Mouse (Mus musculus) stomach, embryonic 16.5 days (tissue): Measurements from ENCODE around the gene Akap7. TPM values are rescaled to one million over a fixed set of nuclear protein-coding genes. Genes with fewer than 3 reads are reported as not detected.

Experiments used
- ATAC-seq: fragments of 200-750 bp; cut with Nextera tagmentation; 2 replicates; pipeline ENCODE4 v1.8.0; 2017; ENCODE audit warnings: moderate number of reproducible peaks, moderate TSS enrichment; ENCODE audit not compliant: insufficient read depth, low FRiP score
- H3K27ac ChIP-seq: fragments of 300-500 bp; sonication (generic); 2 replicates; pipeline ENCODE4 v1.5.1; 2014; ENCODE audit warnings: low read length
- H3K27me3 ChIP-seq: fragments of 300-500 bp; sonication (generic); 2 replicates; pipeline ENCODE4 v1.6.1; 2014; ENCODE audit warnings: low read length, control low read depth, mixed read lengths; ENCODE audit not compliant: control insufficient read depth, insufficient read depth
- H3K36me3 ChIP-seq: fragments of 300-500 bp; sonication (generic); 2 replicates; pipeline ENCODE4 v1.6.1; 2014; ENCODE audit warnings: low read length; ENCODE audit not compliant: control insufficient read depth, insufficient read depth
- H3K4me1 ChIP-seq: fragments of 300-500 bp; sonication (generic); 2 replicates; pipeline ENCODE4 v1.6.1; 2014; ENCODE audit warnings: low read length, control low read depth, mixed read lengths; ENCODE audit not compliant: control insufficient read depth, insufficient read depth
- H3K4me2 ChIP-seq: fragments of 300-500 bp; sonication (generic); 2 replicates; pipeline ENCODE4 v1.6.1; 2014; ENCODE audit warnings: low read depth, low read length, mixed read lengths
- H3K4me3 ChIP-seq: fragments of 300-500 bp; sonication (generic); replicated peaks from 2 replicates; pipeline ENCODE4 v1.5.1; 2014; ENCODE audit warnings: mild to moderate bottlenecking, low read length
- H3K9ac ChIP-seq: fragments of 300-500 bp; sonication (generic); 2 replicates; pipeline ENCODE4 v1.6.1; 2014; ENCODE audit warnings: low read length
- H3K9me3 ChIP-seq: fragments of 300-500 bp; sonication (generic); replicated peaks from 2 replicates; pipeline ENCODE4 v1.6.1; 2016; ENCODE audit warnings: low read length, control low read depth; ENCODE audit not compliant: control insufficient read depth
- WGBS: fragments of 180-500 bp; shearing (Covaris S2); extraction: QIAGEN DNeasy Blood & Tissue Kit; methylation state at CpG from one replicate; pipeline ENCODE4 v1.1.7; 2014; 5-methylcytosine and 5-hydroxymethylcytosine counted together
- polyA plus RNA-seq: library from polyadenylated mRNA; unstranded; fragments of >200 nt; fragmentation: Nextera tagmentation; extraction: Ambion mirVana; gene quantifications from 2 replicates; pipeline ENCODE4 v1.2.1, GENCODE M21; 2015

Gene Akap7
- polyA plus RNA-seq, 1 experiment from 2014 or later: 15.3 TPM

- no peak overlapping the region for H3K4me2 ChIP-seq
- no peak overlapping the region for H3K9ac ChIP-seq
- no peaks in the 10 kb centered on the region for H3K9me3 ChIP-seq
- H3K4me3 ChIP-seq: no peak overlapping the region
- no peak for ATAC-seq
- 87% methylated on average over 15 of the region's 15 CpGs for WGBS
- H3K36me3 ChIP-seq: no peaks in the 10 kb centered on the region
- H3K27ac ChIP-seq: no peak overlapping the region
- H3K27me3 ChIP-seq: no peaks in the 10 kb centered on the region
- H3K4me1 ChIP-seq: 0 out of 2 replicates have a peak, but pooled peaks cover 5% of the 10 kb centered on the region
Measured at GRCm38 (mm10) chr10:25219901-25220495, 87.7 kb downstream of the Akap7 start.

- Histone ChIP-seq H3K27ac (no peak overlapping the region), H3K27me3 (no peaks in the 10 kb centered on the region), H3K4me2 (no peak overlapping the region), H3K4me3 (no peak overlapping the region), H3K9ac (no peak overlapping the region), H3K4me1 (0 out of 2 replicates have a peak, but pooled peaks cover under 1% of the 10 kb centered on the region), H3K9me3 (no peaks in the 10 kb centered on the region), H3K36me3 (no peaks in the 10 kb centered on the region)
- WGBS: 29% methylated on average over 7 of the region's 7 CpGs
- no peak for ATAC-seq
Measured at GRCm38 (mm10) chr10:25219220-25219628, 88.4 kb downstream of the Akap7 start.

- ATAC-seq: no peak
- no peaks in the 10 kb centered on the region for H3K4me1 ChIP-seq
- H3K27ac ChIP-seq: no peak overlapping the region
- 74% methylated on average over 7 of the region's 7 CpGs for WGBS
- no peaks in the 10 kb centered on the region for H3K36me3 ChIP-seq
- H3K4me2 ChIP-seq: no peak overlapping the region
- H3K4me3 ChIP-seq: no peak overlapping the region
- no peaks in the 10 kb centered on the region for H3K9me3 ChIP-seq
- H3K9ac ChIP-seq: no peak overlapping the region
- H3K27me3 ChIP-seq: no peaks in the 10 kb centered on the region
Measured at GRCm38 (mm10) chr10:25218746-25219145, 88.9 kb downstream of the Akap7 start.

DNA sequence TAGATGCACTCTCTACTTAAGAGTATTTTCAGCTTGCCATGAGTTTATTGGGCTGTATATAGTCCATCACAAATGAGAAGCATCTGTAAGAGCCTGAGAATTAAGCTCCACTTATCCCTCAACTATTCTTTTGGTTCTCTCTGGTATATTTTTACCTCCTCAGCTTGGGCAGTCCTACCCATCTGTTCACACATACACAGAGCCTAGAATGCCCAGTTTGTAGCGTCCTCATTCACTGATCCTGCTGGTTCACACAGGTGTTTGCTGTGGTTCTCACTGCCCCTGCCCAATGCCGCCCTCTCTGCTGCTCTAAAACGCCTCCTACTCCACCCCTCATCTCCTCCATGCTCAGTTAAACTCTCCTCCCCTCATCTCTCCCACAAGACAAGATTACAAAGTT, 91.7 kb downstream of the Akap7 start:
- H3K4me2 ChIP-seq: no peak overlapping the region
- H3K27ac ChIP-seq: no peak overlapping the region
- H3K27me3 ChIP-seq: no peaks in the 10 kb centered on the region
- H3K36me3 ChIP-seq: no peaks in the 10 kb centered on the region
- ATAC-seq: no peak
- H3K4me3 ChIP-seq: no peak overlapping the region
- H3K9ac ChIP-seq: no peak overlapping the region
- no peaks in the 10 kb centered on the region for H3K9me3 ChIP-seq
- no peaks in the 10 kb centered on the region for H3K4me1 ChIP-seq
- WGBS: 85% methylated on average over 3 of the region's 3 CpGs

GRCm38 (mm10) chr10:25213716-25214115, 94.0 kb downstream of the Akap7 start:
- Histone ChIP-seq H3K9me3 (no peaks in the 10 kb centered on the region), H3K27ac (no peak overlapping the region), H3K36me3 (no peaks in the 10 kb centered on the region), H3K9ac (no peak overlapping the region), H3K4me2 (no peak overlapping the region), H3K4me1 (no peaks in the 10 kb centered on the region), H3K27me3 (no peaks in the 10 kb centered on the region), H3K4me3 (no peak overlapping the region)
- no peak for ATAC-seq
- 57% methylated on average over 4 of the region's 4 CpGs for WGBS

- Histone ChIP-seq H3K9ac (no peak overlapping the region), H3K4me1 (no peaks in the 10 kb centered on the region), H3K27ac (no peak overlapping the region), H3K4me3 (no peak overlapping the region), H3K4me2 (no peak overlapping the region), H3K36me3 (no peaks in the 10 kb centered on the region), H3K9me3 (no peaks in the 10 kb centered on the region), H3K27me3 (no peaks in the 10 kb centered on the region)
- ATAC-seq: no peak
- WGBS: 65% methylated on average over 7 of the region's 7 CpGs
Measured at GRCm38 (mm10) chr10:25208619-25209018, 99.1 kb downstream of the Akap7 start.

- no peaks in the 10 kb centered on the region for H3K9me3 ChIP-seq
- ATAC-seq: no peak
- 55% methylated on average over 6 of the region's 6 CpGs for whole genome bisulfite sequencing
- no peak overlapping the region for H3K9ac ChIP-seq
- H3K4me1 ChIP-seq: no peaks in the 10 kb centered on the region
- H3K4me2 ChIP-seq: no peak overlapping the region
- no peak overlapping the region for H3K27ac ChIP-seq
- no peaks in the 10 kb centered on the region for H3K36me3 ChIP-seq
- H3K27me3 ChIP-seq: no peaks in the 10 kb centered on the region
- no peak overlapping the region for H3K4me3 ChIP-seq
Measured at GRCm38 (mm10) chr10:25207866-25208265, 99.8 kb downstream of the Akap7 start.

DNA sequence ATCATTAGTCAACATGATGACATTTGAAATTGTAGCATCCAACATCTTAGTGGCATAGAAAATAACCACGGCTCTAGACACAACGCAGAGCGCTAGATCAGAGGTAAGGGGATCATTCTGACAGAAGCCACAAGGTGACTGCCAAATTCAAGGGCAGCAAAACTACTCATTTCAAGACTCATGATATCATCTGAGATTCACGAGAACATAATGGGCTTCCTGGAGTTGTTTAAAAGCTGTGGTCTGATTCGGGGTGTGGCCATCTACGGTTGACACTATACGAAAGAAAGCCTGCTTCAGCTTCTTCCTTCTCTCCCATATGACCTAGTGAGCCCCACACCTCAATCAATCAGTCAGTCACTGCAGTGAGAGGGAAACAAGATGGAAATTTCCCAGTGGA, 107.0 kb downstream of the Akap7 start:
- H3K4me2 ChIP-seq: peak overlapping the region; percentile 86
- no peaks in the 10 kb centered on the region for H3K36me3 ChIP-seq
- H3K27me3 ChIP-seq: no peaks in the 10 kb centered on the region
- H3K4me3 ChIP-seq: no peak overlapping the region; the same call in 1 of the 2 replicates
- H3K4me1 ChIP-seq: peaks cover 4% of the 10 kb centered on the region; the same call in 1 of the 2 replicates
- WGBS: 73% methylated on average over 7 of the region's 7 CpGs
- no peaks in the 10 kb centered on the region for H3K9me3 ChIP-seq
- no peak for ATAC-seq
- H3K27ac ChIP-seq: no peak overlapping the region
- H3K9ac ChIP-seq: no peak overlapping the region

DNA sequence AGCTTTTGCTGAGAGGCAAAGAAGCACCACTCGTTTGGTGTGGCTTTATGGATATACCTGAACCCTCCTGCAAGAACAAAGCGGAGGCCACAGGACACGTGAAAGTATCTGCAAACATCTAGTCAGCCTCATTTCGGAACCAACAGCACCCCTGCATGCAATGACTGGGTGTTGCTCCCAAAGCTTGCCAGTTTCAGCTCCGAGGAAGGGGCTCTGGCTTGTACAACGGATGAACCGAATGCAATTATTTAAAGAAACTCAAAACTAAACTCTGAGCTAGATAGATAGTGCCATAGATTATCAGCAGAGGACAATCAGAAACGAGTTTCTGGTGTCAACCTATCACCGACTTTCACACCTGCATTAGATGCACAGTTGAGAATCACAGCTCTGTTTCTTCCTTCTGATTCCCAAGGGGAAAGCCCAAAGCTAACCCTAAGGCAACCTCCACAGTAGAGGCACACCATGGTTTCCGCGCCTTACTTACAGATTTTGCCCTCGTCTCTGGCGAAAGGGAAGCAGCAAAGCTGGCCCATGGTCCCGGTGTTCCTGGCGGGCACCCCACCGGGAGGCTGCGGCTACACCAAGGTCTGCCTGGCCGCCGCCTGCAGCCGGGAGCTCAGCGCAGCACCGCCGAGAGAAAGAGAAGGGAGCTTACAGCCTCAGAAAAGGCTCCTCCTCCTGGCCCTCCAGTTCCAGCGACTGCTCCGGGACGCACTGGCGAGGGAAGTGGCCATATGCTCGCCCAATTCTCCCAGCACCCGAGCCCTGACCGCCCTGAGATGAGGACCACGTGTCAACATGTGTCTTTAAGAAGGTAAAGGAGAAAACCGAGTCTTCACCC, 107.9 kb downstream of the Akap7 start:
- H3K4me1 ChIP-seq: peaks cover 4% of the 10 kb centered on the region; the same call in 1 of the 2 replicates
- H3K27me3 ChIP-seq: no peaks in the 10 kb centered on the region
- peak overlapping the region; percentile 62 for H3K4me3 ChIP-seq
- no peaks in the 10 kb centered on the region for H3K9me3 ChIP-seq
- peak overlapping the region; percentile 62; the same call in 1 of the 2 replicates for H3K27ac ChIP-seq
- peak overlapping the region; percentile 86 for H3K4me2 ChIP-seq
- peak; percentile 74 for ATAC-seq
- H3K9ac ChIP-seq: peak overlapping the region; percentile 80
- no peaks in the 10 kb centered on the region for H3K36me3 ChIP-seq
- WGBS: 12% methylated on average over 32 of the region's 32 CpGs
